Mouse (Mus musculus) forebrain, postnatal 0 days (tissue): ENCODE results near the gene Kras. TPM values are rescaled to one million over a fixed set of nuclear protein-coding genes. Genes with fewer than 3 reads are reported as not detected.

ENCODE experiments used
- ATAC-seq: fragments of 200-750 bp; cut with Nextera tagmentation; 2 replicates; pipeline ENCODE4 v1.8.0; 2017; ENCODE audit warnings: mild to moderate bottlenecking, moderate library complexity
- DNase-seq: peaks from one replicate; pipeline ENCODE4 v3.0.0-alpha.2; 2015
- H3K27ac ChIP-seq: fragments of 300-500 bp; sonication (generic); 2 replicates; pipeline ENCODE4 v1.5.1; 2014; ENCODE audit warnings: low read depth, mild to moderate bottlenecking, antibody characterized with exemption, low read length, moderate library complexity, mixed read lengths
- H3K27me3 ChIP-seq: fragments of 300-500 bp; sonication (generic); 2 replicates; pipeline ENCODE4 v1.6.1; 2014; ENCODE audit warnings: mild to moderate bottlenecking, low read length, mixed read lengths; ENCODE audit not compliant: insufficient read depth
- H3K36me3 ChIP-seq: fragments of 300-500 bp; sonication (generic); 2 replicates; pipeline ENCODE4 v1.6.1; 2014; ENCODE audit warnings: mild to moderate bottlenecking, moderate library complexity; ENCODE audit not compliant: insufficient read depth
- H3K4me1 ChIP-seq: fragments of 300-500 bp; sonication (generic); 2 replicates; pipeline ENCODE4 v1.6.1; 2014; ENCODE audit warnings: antibody characterized with exemption; ENCODE audit not compliant: insufficient read depth
- H3K4me2 ChIP-seq: fragments of 300-500 bp; sonication (generic); 2 replicates; pipeline ENCODE4 v1.6.1; 2014; ENCODE audit warnings: low read depth, mild to moderate bottlenecking, moderate library complexity
- H3K4me3 ChIP-seq: fragments of 300-500 bp; sonication (generic); 2 replicates; pipeline ENCODE4 v1.5.1; 2014; ENCODE audit warnings: low read depth, low read length, mixed read lengths
- H3K9ac ChIP-seq: fragments of 300-500 bp; sonication (generic); 2 replicates; pipeline ENCODE4 v1.6.1; 2014; ENCODE audit warnings: mild to moderate bottlenecking
- H3K9me3 ChIP-seq: fragments of 300-500 bp; sonication (generic); 2 replicates; pipeline ENCODE4 v1.6.1; 2016; ENCODE audit warnings: low read length
- CTCF ChIP-seq: sonication (generic); IDR thresholded peaks from 2 replicates; pipeline ENCODE4 v1.5.1; 2016; ENCODE audit warnings: antibody characterized with exemption, control low read depth, low read depth
- WGBS: fragments of 180-500 bp; shearing (Covaris S2); extraction: QIAGEN DNeasy Blood & Tissue Kit; methylation state at CpG from one replicate; pipeline ENCODE4 v1.1.7; 2014; 5-methylcytosine and 5-hydroxymethylcytosine counted together
- polyA plus RNA-seq: library from polyadenylated mRNA; unstranded; fragments of >200 nt; fragmentation: Nextera tagmentation; extraction: Ambion mirVana; gene quantifications from 2 replicates; pipeline ENCODE4 v1.2.1, GENCODE M21; 2015
- total RNA-seq: library from RNA; depleted of rRNA; stranded (reverse); fragments of >200 nt; gene quantifications from 2 replicates; pipeline ENCODE4 v1.2.3, GENCODE M21; 2014

Kras gene
- total and polyA plus RNA-seq, 2 experiments from 2014 or later: 47.6 to 92.1 TPM

DNA sequence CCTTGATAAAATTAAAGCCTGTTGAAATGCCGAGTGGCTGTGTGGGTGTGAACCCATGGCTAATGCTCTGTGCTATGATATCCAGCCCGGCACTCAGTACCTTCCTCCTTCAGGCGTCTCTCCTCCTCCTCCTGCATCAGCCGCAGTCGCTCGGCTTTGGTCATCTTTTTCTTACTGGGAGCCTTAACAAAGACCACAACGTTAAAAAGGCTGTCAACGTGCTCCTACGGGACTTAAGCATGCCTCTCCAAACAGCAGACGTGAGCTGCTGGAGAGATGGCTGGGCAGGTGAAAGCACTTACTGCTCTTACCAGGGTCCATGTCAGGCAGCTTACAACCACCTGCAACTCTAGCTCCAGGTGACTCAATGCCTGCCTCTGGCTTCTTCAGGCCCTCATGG lies 44.9 kb downstream of the Kras start:
- ATAC-seq (no peak), DNase-seq (no peak)
- Histone ChIP-seq H3K27me3 (no peaks in the 10 kb centered on the region), H3K9ac (no peak overlapping the region), H3K4me3 (no peak overlapping the region), H3K27ac (no peak overlapping the region), H3K9me3 (no peaks in the 10 kb centered on the region), H3K36me3 (no peaks in the 10 kb centered on the region), H3K4me1 (no peaks in the 10 kb centered on the region), H3K4me2 (no peak overlapping the region)
- 76% methylated on average over 10 of the region's 10 CpGs for WGBS
- TF ChIP-seq CTCF: no peak

DNA sequence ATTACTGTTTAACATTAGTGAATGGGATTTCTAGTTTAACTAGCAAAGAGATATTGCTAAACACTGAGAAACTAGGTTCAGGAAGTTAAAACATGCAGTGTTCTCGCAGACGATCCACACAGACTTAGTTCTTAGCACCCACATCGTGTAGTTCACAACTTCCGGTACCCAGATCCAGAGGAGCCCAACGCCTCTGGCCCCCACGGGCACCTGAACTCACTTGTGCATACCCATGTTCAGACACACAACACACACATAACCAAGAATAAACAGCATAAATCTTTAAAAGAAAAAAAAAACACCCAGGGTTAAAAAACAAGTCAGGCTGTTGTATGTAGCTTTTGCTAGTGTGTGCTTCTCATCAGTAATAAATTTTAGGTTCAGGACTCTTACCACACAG lies 45.6 kb downstream of the Kras start:
- 91% methylated on average over 6 of the region's 6 CpGs for WGBS
- TF ChIP-seq CTCF: no peak
- no peaks in the 10 kb centered on the region for H3K36me3 ChIP-seq
- no peak for DNase-seq
- H3K9ac ChIP-seq: no peak overlapping the region
- ATAC-seq: no peak
- no peaks in the 10 kb centered on the region for H3K9me3 ChIP-seq
- no peak overlapping the region for H3K4me3 ChIP-seq
- no peaks in the 10 kb centered on the region for H3K4me1 ChIP-seq
- no peaks in the 10 kb centered on the region for H3K27me3 ChIP-seq
- H3K27ac ChIP-seq: no peak overlapping the region
- H3K4me2 ChIP-seq: no peak overlapping the region

DNA sequence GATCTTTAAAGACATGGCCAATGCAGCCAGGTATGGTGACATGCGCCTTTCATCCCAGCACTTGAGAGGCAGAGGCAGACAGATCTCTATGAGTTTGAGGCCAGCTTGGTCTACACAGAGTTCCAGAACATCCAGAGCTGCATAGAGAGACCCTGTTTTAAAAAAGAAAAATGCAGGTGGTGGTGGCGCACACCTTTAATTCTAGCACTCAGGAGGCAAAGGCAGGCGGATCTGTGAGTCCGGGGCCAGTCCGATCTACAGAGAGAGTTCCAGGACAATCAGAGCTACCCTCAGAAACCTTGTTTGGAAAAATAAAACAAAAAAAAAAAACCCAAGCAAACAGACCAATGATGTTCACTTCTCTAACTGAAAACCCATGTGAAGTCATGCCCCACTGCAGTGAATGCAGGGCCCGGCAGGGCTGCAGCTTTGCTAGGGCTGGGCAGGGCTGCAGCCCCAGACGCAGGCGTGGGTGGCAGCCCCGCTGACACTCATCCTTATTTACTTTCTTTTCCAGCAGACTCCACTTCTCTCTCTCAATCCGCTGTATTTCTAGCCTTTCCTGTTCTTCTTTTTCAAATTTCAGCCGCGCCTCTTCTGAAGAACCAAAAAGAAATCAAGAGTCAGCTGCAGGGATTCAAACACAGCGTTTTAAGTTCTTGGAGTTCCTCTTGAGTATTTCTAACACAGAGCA lies 47.5 kb downstream of the Kras start:
- H3K27me3 ChIP-seq: no peaks in the 10 kb centered on the region
- H3K36me3 ChIP-seq: no peaks in the 10 kb centered on the region
- DNase-seq (no peak), ATAC-seq (no peak)
- TF ChIP-seq CTCF: no peak
- 83% methylated on average over 13 of the region's 13 CpGs for WGBS
- no peaks in the 10 kb centered on the region for H3K9me3 ChIP-seq
- H3K4me3 ChIP-seq: no peak overlapping the region
- H3K9ac ChIP-seq: no peak overlapping the region
- H3K27ac ChIP-seq: no peak overlapping the region
- H3K4me1 ChIP-seq: no peaks in the 10 kb centered on the region
- H3K4me2 ChIP-seq: no peak overlapping the region

DNA sequence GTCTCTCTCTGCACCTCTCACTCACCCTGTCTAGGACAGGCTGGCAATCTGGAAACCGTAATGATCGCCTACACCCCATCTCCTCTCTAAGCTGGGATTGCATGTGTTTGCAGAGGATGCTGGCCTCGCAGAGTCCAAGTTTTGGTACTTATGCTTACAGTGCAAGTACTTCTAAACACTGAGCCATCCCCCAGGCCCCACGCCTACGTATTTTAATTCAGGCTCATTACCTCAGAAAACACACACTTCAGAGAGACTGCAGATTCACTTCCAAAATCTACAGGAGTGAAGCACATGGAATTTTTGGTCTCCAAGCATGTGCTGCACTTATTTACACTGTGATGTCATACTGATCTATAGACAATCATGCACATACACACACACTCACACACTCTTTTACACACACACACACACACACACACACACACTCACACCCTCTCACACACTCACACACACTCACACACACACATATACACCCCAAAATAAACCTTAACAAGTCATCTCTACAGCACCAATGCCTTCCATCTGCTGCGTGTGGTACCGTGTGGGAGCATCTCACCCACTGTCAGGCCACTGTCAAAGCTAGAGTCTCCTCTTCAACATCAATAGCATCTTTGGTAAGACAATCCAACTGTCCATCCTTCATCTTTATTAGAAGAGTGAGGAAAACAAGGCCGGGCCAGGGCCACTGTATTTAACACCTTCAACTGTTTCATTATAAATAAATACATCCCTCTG lies 51.9 kb downstream of the Kras start:
- H3K9ac ChIP-seq: no peak overlapping the region
- H3K27ac ChIP-seq: no peak overlapping the region
- WGBS: 94% methylated on average over 8 of the region's 8 CpGs
- no peak for ATAC-seq
- TF ChIP-seq CTCF: no peak
- H3K4me2 ChIP-seq: no peak overlapping the region
- no peaks in the 10 kb centered on the region for H3K36me3 ChIP-seq
- H3K4me3 ChIP-seq: no peak overlapping the region
- no peak for DNase-seq
- no peaks in the 10 kb centered on the region for H3K4me1 ChIP-seq
- no peaks in the 10 kb centered on the region for H3K9me3 ChIP-seq
- no peaks in the 10 kb centered on the region for H3K27me3 ChIP-seq

DNA sequence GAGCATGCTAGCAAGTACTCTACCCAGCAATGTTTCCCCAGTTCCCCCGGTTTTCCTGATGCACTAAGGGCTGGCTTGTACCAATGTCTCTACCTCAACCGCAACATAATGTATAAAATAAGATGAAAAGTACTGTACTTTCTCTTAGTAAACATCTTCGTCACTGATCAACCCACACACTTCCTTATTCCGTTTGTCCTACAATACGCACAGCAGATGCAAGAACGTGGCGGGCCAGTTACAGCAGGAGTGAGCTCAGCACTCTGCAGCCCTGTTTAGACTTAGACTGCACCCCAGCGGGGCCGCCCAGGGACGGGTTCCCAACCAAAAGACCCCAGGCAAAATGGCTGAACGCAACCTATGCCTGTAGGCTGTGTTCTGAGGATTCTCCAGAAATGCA lies 56.6 kb downstream of the Kras start:
- TF ChIP-seq CTCF: no peak
- Histone ChIP-seq H3K4me3 (no peak overlapping the region), H3K9me3 (no peaks in the 10 kb centered on the region), H3K4me2 (no peak overlapping the region), H3K4me1 (no peaks in the 10 kb centered on the region), H3K36me3 (no peaks in the 10 kb centered on the region), H3K9ac (no peak overlapping the region), H3K27me3 (no peaks in the 10 kb centered on the region), H3K27ac (no peak overlapping the region)
- no peak for DNase-seq
- WGBS: 84% methylated on average over 11 of the region's 11 CpGs
- no peak for ATAC-seq

DNA sequence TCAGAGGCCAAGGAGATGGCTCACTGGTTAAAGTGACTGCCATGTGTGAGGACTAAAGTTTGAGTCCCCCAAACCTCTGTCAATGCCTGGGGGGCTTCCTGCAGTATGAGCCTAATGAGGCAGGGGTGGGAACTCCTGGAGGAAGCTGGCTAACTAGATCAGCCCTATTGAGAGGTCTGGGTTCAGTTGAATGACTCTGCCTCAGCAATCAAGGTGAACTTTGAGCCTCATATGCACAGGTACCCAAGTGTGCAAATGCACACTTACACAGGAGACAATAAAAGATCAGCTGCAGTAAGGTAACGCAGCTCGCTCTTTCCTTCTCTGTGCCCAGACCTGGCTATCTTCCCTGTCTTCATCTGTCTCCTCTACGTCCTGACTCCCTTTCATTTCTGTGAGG lies 57.0 kb downstream of the Kras start:
- Histone ChIP-seq H3K9ac (no peak overlapping the region), H3K4me3 (no peak overlapping the region), H3K27me3 (no peaks in the 10 kb centered on the region), H3K36me3 (no peaks in the 10 kb centered on the region), H3K9me3 (no peaks in the 10 kb centered on the region), H3K4me1 (no peaks in the 10 kb centered on the region), H3K27ac (no peak overlapping the region), H3K4me2 (no peak overlapping the region)
- no peak for ATAC-seq
- TF ChIP-seq CTCF: no peak
- WGBS: 84% methylated on average over 3 of the region's 3 CpGs
- DNase-seq: no peak
